ENCODE assay signal across 12 mouse cellular contexts in the genomic region with DNA sequence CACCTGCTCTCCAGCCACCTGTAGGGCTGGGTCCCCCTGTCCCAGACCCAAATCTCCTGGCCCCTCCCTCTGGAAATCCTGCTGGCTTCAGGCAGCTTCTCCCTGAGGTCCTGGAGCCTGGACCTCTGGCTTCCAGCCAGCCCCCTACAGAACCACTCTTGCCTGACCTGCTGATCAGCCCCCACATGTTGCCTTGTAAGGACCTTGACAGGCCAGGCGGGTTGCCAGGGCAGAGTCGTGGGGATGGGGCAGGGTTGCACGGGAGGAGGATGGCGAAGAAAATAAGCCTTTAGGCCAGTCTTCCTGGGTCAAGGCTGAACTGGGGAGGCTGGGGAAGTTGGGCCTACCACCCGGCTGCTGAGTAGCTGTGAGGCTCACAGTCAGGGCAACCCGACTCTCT. TPM values are rescaled to one million over a fixed set of nuclear protein-coding genes. Genes with fewer than 3 reads are reported as not detected.
A peak's percentile ranks its signal among the peaks of the same experiment; 100 is the strongest.
DNase-seq lines count a peak whose midpoint lies in the region; TF ChIP-seq lines count a peak whose summit lies in the region.
"Had no signal": no experiment of that assay in that cellular context is flagged by ENCODE, and none has a peak within 500 bp of the region (broad histone marks: within the 10 kb centered on the region; RNA-seq: fewer than 3 reads in every experiment).

No protein-coding gene starts in this region.

- intact Hi-C loops in heart, postnatal 10 days (cut with DNase I): no loop called here

- H3K27me3 ChIP-seq in E14TG2a.4 (ENCODE audit: insufficient read depth, low read length): peaks cover 20% of the 10 kb centered on the region

- peaks cover 31% of the 10 kb centered on the region for H3K36me3 ChIP-seq in E14TG2a.4 (ENCODE audit: insufficient read depth, low read length)

- H3K9me3 ChIP-seq in E14TG2a.4 (ENCODE audit: low read length): no peaks in the 10 kb centered on the region
- H3K9me3 ChIP-seq: embryonic facial prominence, embryonic 10.5 days had no signal

- TF ChIP-seq CTCF in E14TG2a.4 (conservative IDR thresholded peaks at IDR 0.05; ENCODE audit: low read length): no peak

- H3K4me3 ChIP-seq in E14TG2a.4 (replicated peaks; ENCODE audit: low read length): 0 out of 2 replicates have a peak overlapping the region, but pooled peaks have one; percentile 4
- H3K4me3 ChIP-seq: embryonic facial prominence, embryonic 10.5 days had no signal

- peaks cover 25% of the 10 kb centered on the region for H3K4me1 ChIP-seq in E14TG2a.4 (replicated peaks; ENCODE audit: low read depth, low read length)
- H3K4me1 ChIP-seq: embryonic facial prominence, embryonic 10.5 days had no signal

- peak; percentile 43 to 44 for DNase-seq in heart, adult 18-20 months
- no peak for DNase-seq in heart, adult 8-10 months (ENCODE audit: low spot score)
- peak; percentile 23 to 33 for DNase-seq in heart, postnatal 10 days
- peak; percentile 73 to 87 for DNase-seq in kidney, postnatal 25 days
- no peak for DNase-seq in retina, embryonic 14.5 days (ENCODE audit: low spot score)
- DNase-seq in spleen, adult 12 weeks (ENCODE audit: low spot score): no peak
- no peak for DNase-seq in frontal cortex, postnatal 14 days (ENCODE audit: low spot score in 2 of 2)
- DNase-seq: B cell, adult 2 months; cerebellum, adult 11-12 months; right cerebral cortex, adult 18-20 months had no signal

RNA-seq across cellular contexts. Expression of a gene that starts 8.9 kb away (rescaled TPM):
- total RNA-seq in heart, adult 18-20 months (2021): 1 to 10 TPM; 2.8 to 4.3 TPM
- total RNA-seq in heart, adult 8-10 months (2022): 1 to 10 TPM; 2.0 to 4.0 (median 2.4) TPM
- total RNA-seq in heart, postnatal 10 days (2021): 1 to 10 TPM; 3.4 to 4.7 TPM

RNA-seq across cellular contexts. Expression of a gene that starts 27.6 kb away (rescaled TPM):
- total RNA-seq in heart, adult 18-20 months (2021): 1 to 10 TPM; 2.6 to 3.1 TPM
- 1 to 10 TPM; 2.0 to 4.8 (median 2.8) TPM for total RNA-seq in heart, adult 8-10 months (2022)
- total RNA-seq in heart, postnatal 10 days (2021): 10 to 100 TPM; 18.9 to 19.9 TPM

Comparison
In these comparisons a context has a peak if more than half of its experiments do, and no peak if none do; other contexts are left out.
1. DNase-seq: peak in heart, adult 18-20 months (2 of 2), heart, postnatal 10 days (2 of 2) and kidney, postnatal 25 days (2 of 2); none in heart, adult 8-10 months (single experiment), retina, embryonic 14.5 days (single experiment), spleen, adult 12 weeks (single experiment) and frontal cortex, postnatal 14 days (0 of 2).